Comparison of ENCODE assay signal across 23 mouse cellular contexts in the genomic region with DNA sequence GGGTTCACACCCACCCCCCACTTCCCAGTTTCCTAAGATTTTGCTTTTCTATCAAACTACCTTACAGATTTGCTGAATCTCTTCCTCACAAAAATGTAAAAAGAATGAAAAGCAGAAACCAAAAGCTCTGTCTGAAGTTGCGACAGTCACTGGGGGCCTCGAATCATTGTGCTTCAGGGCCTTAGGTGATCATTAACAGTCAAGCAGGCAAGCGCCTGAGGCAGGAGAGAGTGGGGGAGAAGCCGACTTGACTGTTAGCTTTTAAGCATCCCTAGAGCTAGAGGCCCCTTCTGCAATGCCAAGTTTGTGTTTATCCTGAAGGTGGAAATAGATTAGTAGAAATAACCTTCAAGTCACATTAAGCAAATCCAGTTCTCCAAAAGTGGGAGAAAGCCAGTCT. TPM values are rescaled to one million over a fixed set of nuclear protein-coding genes. Genes with fewer than 3 reads are reported as not detected.
DNase-seq lines count a peak whose midpoint lies in the region; ATAC-seq and TF ChIP-seq lines count a peak whose summit lies in the region.
"Had no signal": no experiment of that assay in that cellular context is flagged by ENCODE, and none has a peak within 500 bp of the region (broad histone marks: within the 10 kb centered on the region; RNA-seq: fewer than 3 reads in every experiment).

No protein-coding gene starts in this region.

- H3K27me3 ChIP-seq in liver, postnatal 0 days (ENCODE audit: insufficient read depth, low read length), result no peaks in the 10 kb centered on the region
- H3K27me3 ChIP-seq in forebrain, embryonic 15.5 days, result no peaks in the 10 kb centered on the region
- H3K27me3 ChIP-seq: CH12.LX; embryonic facial prominence, embryonic 12.5 days; limb, embryonic 12.5 days; liver, embryonic 13.5 days; lung, embryonic 15.5 days; megakaryocyte, embryonic 14.5 days had no signal

- intact Hi-C loops in left cerebral cortex, postnatal 25 days (cut with DNase I), result no loop called here

- no peaks in the 10 kb centered on the region for H3K36me3 ChIP-seq in liver, postnatal 0 days (replicated peaks; ENCODE audit: insufficient read depth, low read length)
- H3K36me3 ChIP-seq in forebrain, embryonic 15.5 days, result no peaks in the 10 kb centered on the region
- H3K36me3 ChIP-seq: embryonic facial prominence, embryonic 12.5 days; G1E; heart, embryonic 10.5 days; limb, embryonic 12.5 days; liver, embryonic 13.5 days; lung, embryonic 15.5 days; neural tube, embryonic 12.5 days had no signal

- TF ChIP-seq POLR2A in brain, embryonic 14.5 days (IDR thresholded peaks at IDR 0.05; ENCODE audit: borderline replicate concordance, extremely low read depth, insufficient read depth, insufficient read length, poor library complexity, severe bottlenecking), result no peak

- H3K4me2 ChIP-seq in liver, postnatal 0 days (ENCODE audit: low read depth, low read length), result no peak overlapping the region
- no peak overlapping the region for H3K4me2 ChIP-seq in forebrain, embryonic 15.5 days (replicated peaks)
- H3K4me2 ChIP-seq: embryonic facial prominence, embryonic 12.5 days; limb, embryonic 12.5 days; liver, embryonic 13.5 days; lung, embryonic 15.5 days; neural tube, embryonic 12.5 days had no signal

- no peak for TF ChIP-seq CTCF in liver, postnatal 0 days (IDR thresholded peaks at IDR 0.05; ENCODE audit: low read depth)
- TF ChIP-seq CTCF in brain, embryonic 14.5 days (IDR thresholded peaks at IDR 0.05; ENCODE audit: borderline replicate concordance, extremely low read depth, insufficient read depth, insufficient read length), result no peak

- no peak overlapping the region for H3K27ac ChIP-seq in liver, postnatal 0 days (ENCODE audit: low read depth)
- no peak overlapping the region for H3K27ac ChIP-seq in forebrain, embryonic 15.5 days (replicated peaks)
- H3K27ac ChIP-seq: embryonic facial prominence, embryonic 12.5 days; heart, embryonic 10.5 days; hindbrain, postnatal 0 days; layer of hippocampus, adult 2 months; limb, embryonic 12.5 days; liver, embryonic 13.5 days; lung, embryonic 15.5 days; neural tube, embryonic 12.5 days had no signal

- H3K4me3 ChIP-seq in liver, postnatal 0 days (ENCODE audit: low read depth, low read length), result no peak overlapping the region
- no peak overlapping the region for H3K4me3 ChIP-seq in forebrain, embryonic 15.5 days
- H3K4me3 ChIP-seq: embryonic facial prominence, embryonic 12.5 days; heart, embryonic 10.5 days; layer of hippocampus, adult 2 months; limb, embryonic 12.5 days; liver, embryonic 13.5 days; lung, embryonic 15.5 days; megakaryocyte, embryonic 14.5 days; neural tube, embryonic 12.5 days had no signal

- WGBS in liver, postnatal 0 days (ENCODE audit: insufficient replicate concordance), result 59% methylated on average over 4 of the region's 4 CpGs
- WGBS in forebrain, embryonic 15.5 days, result 78% methylated on average over 4 of the region's 4 CpGs

- no peaks in the 10 kb centered on the region for H3K4me1 ChIP-seq in liver, postnatal 0 days (ENCODE audit: insufficient read depth)
- H3K4me1 ChIP-seq in forebrain, embryonic 15.5 days, result peaks cover 10% of the 10 kb centered on the region
- H3K4me1 ChIP-seq: megakaryocyte, embryonic 14.5 days had no signal

- DNase-seq in liver, postnatal 0 days, result no peak
- DNase-seq in liver, result no peak
- DNase-seq in brain, embryonic 14.5 days (ENCODE audit: low read depth), result peak; percentile 58
- peak; percentile 68 for DNase-seq in kidney, adult 9 months
- peak; percentile 38 to 58 for DNase-seq in kidney, postnatal 36 days
- no peak for DNase-seq in left cerebral cortex, postnatal 25 days (ENCODE audit: low spot score in 2 of 2)
- DNase-seq: adrenal gland, adult 2 months; cerebellum, adult 18-20 months; cerebellum, postnatal 14 days; liver, embryonic 13.5 days; lung, postnatal 36 days; thymus, postnatal 14 days had no signal

- no peak for TF ChIP-seq EP300 in liver, postnatal 0 days (IDR thresholded peaks at IDR 0.05; ENCODE audit: low read depth)

- H3K9me3 ChIP-seq in liver, postnatal 0 days (ENCODE audit: low read length), result no peaks in the 10 kb centered on the region
- H3K9me3 ChIP-seq in forebrain, embryonic 15.5 days, result no peaks in the 10 kb centered on the region
- H3K9me3 ChIP-seq: embryonic facial prominence, embryonic 12.5 days; G1E; heart, embryonic 10.5 days; limb, embryonic 12.5 days; liver, embryonic 13.5 days; lung, embryonic 15.5 days; megakaryocyte, embryonic 14.5 days; neural tube, embryonic 12.5 days had no signal

- H3K9ac ChIP-seq in liver, postnatal 0 days (replicated peaks), result no peak overlapping the region
- H3K9ac ChIP-seq in forebrain, embryonic 15.5 days (replicated peaks), result no peak overlapping the region
- H3K9ac ChIP-seq: embryonic facial prominence, embryonic 12.5 days; limb, embryonic 12.5 days; liver, embryonic 13.5 days; lung, embryonic 15.5 days; neural tube, embryonic 12.5 days had no signal

- peak; percentile 74 for ATAC-seq in liver, postnatal 0 days
- ATAC-seq in forebrain, embryonic 15.5 days (replicated peaks), result no peak
- ATAC-seq: hindbrain, postnatal 0 days had no signal

RNA-seq across cellular contexts. Expression of a gene that starts 24.6 kb away (rescaled TPM):
- 2.9 and 3.4 TPM in 2 replicates for polyA plus RNA-seq in liver, postnatal 0 days (2015; fragmentation: Nextera tagmentation; extraction: Ambion mirVana)
- 52.8 and 55.7 TPM in 2 replicates for polyA plus RNA-seq in brain, embryonic 14.5 days (2012; rRNA removed)
- 10 to 100 TPM; 14.4 to 14.6 TPM for total RNA-seq in left cerebral cortex, postnatal 25 days (2021)
- polyA plus RNA-seq in forebrain, embryonic 15.5 days (2015; fragmentation: Nextera tagmentation; extraction: Ambion mirVana), result 19.6 and 20.8 TPM in 2 replicates
- total RNA-seq: CH12.LX had no signal
- polyA plus RNA-seq: G1E had no signal

Comparison
In these comparisons a context has a peak if more than half of its experiments do, and no peak if none do; other contexts are left out.
1. DNase-seq: peak in brain, embryonic 14.5 days (single experiment), kidney, adult 9 months (single experiment) and kidney, postnatal 36 days (2 of 2); none in liver, postnatal 0 days (single experiment), liver (single experiment) and left cerebral cortex, postnatal 25 days (0 of 2).